Mouse (Mus musculus) bone marrow macrophage, adult 2 months (primary cell): ENCODE data around the gene Mllt1. TPM values are rescaled to one million over a fixed set of nuclear protein-coding genes. Genes with fewer than 3 reads are reported as not detected.
"Not testable (repeated sequence)": the region's sequence is repeated elsewhere in the genome, so short reads cannot be mapped to it uniquely, and the experiment has no call there.

Experiments used
- H3K27ac ChIP-seq: 2 replicates; pipeline ENCODE4 v1.5.1; 2012; ENCODE audit warnings: low read depth, low read length; ENCODE audit not compliant: insufficient read depth
- H3K4me1 ChIP-seq: 2 replicates; pipeline ENCODE4 v1.6.1; 2012; ENCODE audit warnings: low read length; ENCODE audit not compliant: control insufficient read depth, insufficient read depth
- H3K4me3 ChIP-seq: 2 replicates; pipeline ENCODE4 v1.5.1; 2012; ENCODE audit warnings: mild to moderate bottlenecking, low read length, moderate library complexity; ENCODE audit not compliant: insufficient read depth
- CTCF ChIP-seq: IDR thresholded peaks from 2 replicates; pipeline ENCODE4 v1.5.1; 2012; ENCODE audit warnings: low read depth, mild to moderate bottlenecking, low read length, moderate library complexity
- POLR2A ChIP-seq: IDR thresholded peaks from 2 replicates; pipeline ENCODE4 v1.6.1; 2012; ENCODE audit warnings: mild to moderate bottlenecking, low read depth, low read length, borderline replicate concordance
- polyA plus RNA-seq: library from polyadenylated mRNA; stranded (reverse); fragments of >200 nt; gene quantifications from 2 replicates; pipeline ENCODE4 v1.2.4, GENCODE M21; 2012; ENCODE audit not compliant: missing spikeins, insufficient read depth, insufficient read length

Gene Mllt1
- polyA plus RNA-seq, 1 experiment, result 15.5 TPM

- TF ChIP-seq CTCF (no peak), POLR2A (no peak)
- H3K27ac ChIP-seq, result no peak overlapping the region
- H3K4me1 ChIP-seq, result no peaks in the 10 kb centered on the region
These were observed 22.2 kb downstream of the Mllt1 start for GRCm38 (mm10) chr17:56913023-56913422.

DNA sequence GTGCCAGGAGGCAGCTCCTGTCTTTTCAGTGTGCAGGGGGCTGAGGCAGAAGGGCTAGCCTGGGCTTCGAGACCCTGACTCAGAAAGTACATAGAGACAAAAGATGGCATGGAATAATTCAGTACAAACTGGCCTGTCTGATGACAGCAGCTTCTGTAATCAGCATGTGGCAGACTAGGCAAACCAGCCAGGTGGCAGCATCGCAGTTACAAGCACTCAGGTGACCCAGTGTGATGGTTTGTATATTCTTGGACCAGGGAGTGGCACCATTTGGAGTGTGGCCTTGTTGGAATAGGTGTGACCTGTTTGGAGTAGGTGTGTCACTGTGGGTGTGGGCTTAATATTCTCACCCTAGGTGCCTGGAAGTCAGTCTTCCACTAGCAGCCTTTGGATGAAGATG lies 25.5 kb downstream of the Mllt1 start:
- H3K4me1 ChIP-seq, result peaks cover 12% of the 10 kb centered on the region
- not testable (repeated sequence) for H3K4me3 ChIP-seq, H3K27ac ChIP-seq

More at GRCm38 (mm10) chr17:56913023-56913422, 22.2 kb downstream of the Mllt1 start:
- no peak overlapping the region for H3K4me3 ChIP-seq

DNA sequence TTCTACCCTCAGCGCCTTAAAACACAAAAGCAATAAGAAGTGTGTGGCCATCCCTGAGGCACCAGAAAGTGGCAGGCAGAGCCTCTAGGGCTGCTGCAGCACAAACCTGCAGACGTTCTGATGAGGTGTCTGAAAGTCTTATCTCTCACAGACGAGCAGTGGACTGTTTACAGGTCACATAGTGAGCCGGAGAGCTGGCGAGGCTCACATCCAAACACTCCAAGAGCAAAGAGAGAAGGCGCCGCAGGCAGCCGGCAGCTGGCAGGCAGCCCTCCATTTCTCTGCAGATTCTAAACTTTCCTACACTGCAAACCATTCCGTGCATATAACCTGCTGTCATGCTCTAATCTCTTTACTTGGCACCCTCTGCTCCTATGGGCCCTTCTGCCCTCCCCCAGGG lies 27.3 kb downstream of the Mllt1 start:
- H3K4me3 ChIP-seq, result no peak overlapping the region
- no peak overlapping the region for H3K27ac ChIP-seq
- H3K4me1 ChIP-seq, result peaks cover 12% of the 10 kb centered on the region
- TF ChIP-seq CTCF, result no peak
- TF ChIP-seq POLR2A, result no peak

- Histone ChIP-seq H3K27ac (no peak overlapping the region), H3K4me1 (peaks cover 12% of the 10 kb centered on the region), H3K4me3 (no peak overlapping the region)
- TF ChIP-seq POLR2A (no peak), CTCF (no peak)
These were observed 28.1 kb downstream of the Mllt1 start for GRCm38 (mm10) chr17:56907096-56907495.

DNA sequence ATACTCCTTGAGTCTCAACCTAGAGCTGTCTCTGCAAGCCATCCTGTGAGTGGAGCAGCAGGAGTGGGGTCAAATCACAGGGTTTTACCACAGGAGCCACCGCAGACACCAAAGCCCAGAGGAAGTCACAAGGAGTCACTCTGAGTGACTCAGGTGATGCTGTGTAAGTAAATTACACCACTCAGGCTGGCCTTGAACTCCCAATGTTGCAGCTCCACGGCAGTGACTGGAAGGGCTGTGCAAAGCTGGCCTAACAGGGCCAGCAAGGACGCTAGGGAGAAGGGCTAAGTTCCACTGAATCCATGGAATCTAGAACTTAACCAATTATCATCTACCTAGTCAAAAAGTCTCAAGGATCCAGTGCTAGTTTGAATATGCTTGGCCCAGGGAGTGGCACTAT lies 29.0 kb downstream of the Mllt1 start:
- H3K27ac ChIP-seq, result no peak overlapping the region
- TF ChIP-seq CTCF (no peak), POLR2A (no peak)
- no peak overlapping the region for H3K4me3 ChIP-seq
- H3K4me1 ChIP-seq, result peaks cover 12% of the 10 kb centered on the region

- H3K27ac ChIP-seq, result no peak overlapping the region
- TF ChIP-seq POLR2A (no peak), CTCF (no peak)
- no peak overlapping the region for H3K4me3 ChIP-seq
- H3K4me1 ChIP-seq, result peaks cover 10% of the 10 kb centered on the region
These were observed 32.5 kb downstream of the Mllt1 start for GRCm38 (mm10) chr17:56902698-56903097.

GRCm38 (mm10) chr17:56897630-56898195 lies 37.5 kb downstream of the Mllt1 start:
- no peaks in the 10 kb centered on the region for H3K4me1 ChIP-seq
- H3K4me3 ChIP-seq, result no peak overlapping the region
- TF ChIP-seq CTCF (peak; percentile 67), POLR2A (no peak)
- no peak overlapping the region for H3K27ac ChIP-seq

DNA sequence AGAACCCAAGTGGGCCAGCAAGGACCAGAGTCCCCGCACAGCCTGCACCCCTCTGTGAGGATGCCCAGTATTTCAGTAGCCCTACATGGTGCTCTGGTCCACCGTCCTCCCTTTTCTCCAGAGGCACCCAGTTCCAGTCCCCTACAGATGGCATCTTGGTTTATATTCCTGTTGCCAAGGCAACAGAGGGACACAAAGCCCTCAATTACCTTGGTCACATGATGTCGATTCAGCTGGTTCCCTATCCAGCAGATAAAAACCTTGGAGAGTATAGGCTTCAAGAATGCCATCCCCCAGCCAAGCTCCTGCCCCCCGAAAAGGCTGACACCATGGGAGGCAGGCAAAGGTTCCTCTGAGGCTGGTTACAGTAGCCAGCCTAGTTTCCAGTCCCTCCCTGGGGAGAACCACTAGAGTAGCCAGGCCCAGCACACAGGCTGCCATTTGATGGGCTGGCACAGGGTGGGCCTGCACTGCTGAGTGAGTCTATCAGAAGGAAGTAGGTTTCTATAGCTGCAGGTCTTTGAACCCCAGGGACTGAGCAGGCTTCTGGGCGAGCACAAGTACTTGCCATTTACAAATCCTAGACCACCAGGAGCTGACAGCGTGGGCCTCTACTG lies 38.6 kb downstream of the Mllt1 start:
- TF ChIP-seq CTCF (no peak), POLR2A (no peak)
- H3K4me1 ChIP-seq, result no peaks in the 10 kb centered on the region
- H3K4me3 ChIP-seq, result no peak overlapping the region
- no peak overlapping the region for H3K27ac ChIP-seq

DNA sequence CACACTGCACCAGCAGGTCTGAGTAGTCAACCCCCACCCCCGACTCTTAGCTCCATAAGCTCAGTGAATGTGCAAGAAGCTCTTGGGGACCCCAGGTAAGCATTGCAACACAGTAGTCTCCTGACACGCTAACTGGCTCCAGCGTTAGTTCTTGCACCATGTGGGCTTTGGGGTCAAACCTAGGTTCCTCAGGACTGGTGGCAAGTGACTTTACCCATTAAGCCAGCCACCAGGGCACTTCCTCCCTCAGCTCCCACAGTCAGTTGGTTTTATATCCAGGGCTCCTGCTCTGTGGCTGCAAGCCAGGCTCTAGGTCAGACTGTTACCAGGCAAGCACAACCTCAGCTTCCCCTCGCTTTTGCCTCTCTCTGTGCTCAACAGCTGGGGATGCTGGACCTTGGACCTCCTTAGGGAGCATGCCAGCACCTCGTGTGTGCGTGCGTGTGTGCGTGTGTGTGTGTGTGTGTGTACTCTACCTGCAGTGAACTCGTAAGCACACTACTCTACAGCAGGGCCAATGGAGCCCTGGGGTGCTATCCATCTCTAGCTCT lies 39.8 kb downstream of the Mllt1 start:
- Histone ChIP-seq H3K4me1 (no peaks in the 10 kb centered on the region), H3K27ac (no peak overlapping the region), H3K4me3 (no peak overlapping the region)
- no peak for TF ChIP-seq POLR2A
- no peak for TF ChIP-seq CTCF

DNA sequence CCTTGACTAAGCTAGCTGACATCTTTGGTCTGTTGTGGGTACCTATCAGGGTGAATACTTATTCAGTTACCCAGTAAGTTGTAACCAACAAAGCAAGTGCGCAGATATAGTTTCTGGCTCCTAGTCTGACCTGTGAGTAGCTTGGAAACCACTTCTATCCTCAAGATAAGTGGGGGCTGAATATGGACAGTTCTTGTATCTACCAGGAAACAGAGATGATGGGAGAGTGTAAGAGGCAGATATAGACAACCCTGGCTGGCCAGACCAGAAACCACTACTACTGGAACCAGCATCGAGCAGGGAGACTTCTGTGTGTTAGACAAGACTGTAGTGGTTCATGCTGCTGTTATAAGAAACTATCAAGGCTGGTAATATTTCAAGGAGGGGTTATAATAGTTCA lies 45.2 kb downstream of the Mllt1 start:
- H3K4me1 ChIP-seq, result peaks cover 3% of the 10 kb centered on the region
- no peak overlapping the region for H3K27ac ChIP-seq
- H3K4me3 ChIP-seq, result no peak overlapping the region
- no peak for TF ChIP-seq POLR2A
- no peak for TF ChIP-seq CTCF

DNA sequence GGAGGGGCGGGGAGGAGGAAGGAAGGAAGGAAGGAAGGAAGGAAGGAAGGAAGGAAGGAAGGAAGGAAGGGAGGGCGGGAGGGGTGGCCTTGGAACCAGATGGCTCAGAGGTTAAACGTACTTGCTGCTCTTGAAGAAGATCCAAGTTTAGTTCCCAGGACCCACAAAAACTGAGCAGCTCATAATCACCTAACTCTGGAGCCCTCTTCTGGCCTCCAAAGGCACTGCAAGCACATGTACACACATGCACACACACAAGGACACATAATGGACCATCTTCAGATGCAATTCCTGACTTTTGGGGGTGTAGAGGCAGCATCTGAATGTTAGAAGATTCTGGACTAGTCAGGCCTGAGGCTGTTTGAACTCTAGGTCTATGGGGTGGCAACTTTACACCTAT lies 47.2 kb downstream of the Mllt1 start:
- TF ChIP-seq POLR2A, result no peak
- no peak for TF ChIP-seq CTCF
- H3K4me1 ChIP-seq, result peaks cover 19% of the 10 kb centered on the region
- no peak overlapping the region for H3K4me3 ChIP-seq
- H3K27ac ChIP-seq, result no peak overlapping the region
